8 mouse cellular contexts compared by ENCODE assay signal in genomic region chr11:98753264-98753663, GRCm38 (mm10). TPM values are rescaled to one million over a fixed set of nuclear protein-coding genes. Genes with fewer than 3 reads are reported as not detected.
DNase-seq lines count a peak whose midpoint lies in the region; ATAC-seq and TF ChIP-seq lines count a peak whose summit lies in the region.

No protein-coding gene starts in this region.

- TF ChIP-seq CTCF in stomach, postnatal 0 days (IDR thresholded peaks at IDR 0.05; ENCODE audit: low read depth) = no peak

- DNase-seq in embryonic facial prominence, embryonic 10.5 days (ENCODE audit: low spot score) = no peak
- no peak for DNase-seq in hindbrain, embryonic 11.5 days (ENCODE audit: low spot score)
- no peak for DNase-seq in stomach, postnatal 0 days (ENCODE audit: low spot score)
- DNase-seq in adrenal gland, postnatal 25 days = no peak

- WGBS in embryonic facial prominence, embryonic 13.5 days = 95% methylated on average over 5 of the region's 5 CpGs
- WGBS in embryonic facial prominence, embryonic 10.5 days = 94% methylated on average over 5 of the region's 5 CpGs
- 94% methylated on average over 5 of the region's 5 CpGs for WGBS in hindbrain, embryonic 11.5 days
- WGBS in hindbrain, embryonic 12.5 days = 90% methylated on average over 5 of the region's 5 CpGs
- 84% methylated on average over 5 of the region's 5 CpGs for WGBS in midbrain, embryonic 12.5 days
- 93% methylated on average over 5 of the region's 5 CpGs for WGBS in midbrain, embryonic 15.5 days
- WGBS in stomach, postnatal 0 days = 86% methylated on average over 5 of the region's 5 CpGs

- no peaks in the 10 kb centered on the region for H3K9me3 ChIP-seq in embryonic facial prominence, embryonic 13.5 days
- H3K9me3 ChIP-seq in embryonic facial prominence, embryonic 10.5 days = no peaks in the 10 kb centered on the region
- no peaks in the 10 kb centered on the region for H3K9me3 ChIP-seq in hindbrain, embryonic 11.5 days (ENCODE audit: control insufficient read depth, low read length)
- H3K9me3 ChIP-seq in hindbrain, embryonic 12.5 days (replicated peaks) = no peaks in the 10 kb centered on the region
- no peaks in the 10 kb centered on the region for H3K9me3 ChIP-seq in midbrain, embryonic 12.5 days
- H3K9me3 ChIP-seq in midbrain, embryonic 15.5 days = no peaks in the 10 kb centered on the region
- H3K9me3 ChIP-seq in stomach, postnatal 0 days (ENCODE audit: control insufficient read depth, low read length) = no peaks in the 10 kb centered on the region

- H3K9ac ChIP-seq in embryonic facial prominence, embryonic 13.5 days = 0 out of 2 replicates have a peak overlapping the region, but pooled peaks have one; percentile 3
- no peak overlapping the region for H3K9ac ChIP-seq in hindbrain, embryonic 11.5 days (ENCODE audit: low read depth, low read length)
- H3K9ac ChIP-seq in hindbrain, embryonic 12.5 days = no peak overlapping the region
- 0 out of 2 replicates have a peak overlapping the region, but pooled peaks have one; percentile 28 for H3K9ac ChIP-seq in midbrain, embryonic 12.5 days (replicated peaks)
- no peak overlapping the region for H3K9ac ChIP-seq in midbrain, embryonic 15.5 days
- no peak overlapping the region for H3K9ac ChIP-seq in stomach, postnatal 0 days (ENCODE audit: low read length)

- peaks cover 39% of the 10 kb centered on the region for H3K36me3 ChIP-seq in embryonic facial prominence, embryonic 13.5 days
- peaks cover 18% of the 10 kb centered on the region for H3K36me3 ChIP-seq in embryonic facial prominence, embryonic 10.5 days (replicated peaks)
- H3K36me3 ChIP-seq in hindbrain, embryonic 11.5 days (ENCODE audit: control insufficient read depth, insufficient read depth, low read length) = 0 out of 2 replicates have a peak, but pooled peaks cover 3% of the 10 kb centered on the region
- H3K36me3 ChIP-seq in hindbrain, embryonic 12.5 days = peaks cover 30% of the 10 kb centered on the region
- H3K36me3 ChIP-seq in midbrain, embryonic 12.5 days = peaks cover 21% of the 10 kb centered on the region; the same call in 1 of the 2 replicates
- peaks cover 20% of the 10 kb centered on the region for H3K36me3 ChIP-seq in midbrain, embryonic 15.5 days (replicated peaks)
- peaks cover 9% of the 10 kb centered on the region; the same call in 1 of the 2 replicates for H3K36me3 ChIP-seq in stomach, postnatal 0 days (ENCODE audit: control insufficient read depth, insufficient read depth, low read length)

- no peak for ATAC-seq in embryonic facial prominence, embryonic 13.5 days (ENCODE audit: insufficient number of reproducible peaks, insufficient read depth, low FRiP score, low TSS enrichment, low read depth)
- ATAC-seq in hindbrain, embryonic 11.5 days (ENCODE audit: low FRiP score) = no peak
- ATAC-seq in hindbrain, embryonic 12.5 days (ENCODE audit: low FRiP score) = no peak
- no peak for ATAC-seq in midbrain, embryonic 12.5 days (ENCODE audit: low FRiP score, low read depth)
- ATAC-seq in midbrain, embryonic 15.5 days (replicated peaks) = no peak
- ATAC-seq in stomach, postnatal 0 days (ENCODE audit: low FRiP score, low TSS enrichment) = no peak

- peaks cover 65% of the 10 kb centered on the region for H3K4me1 ChIP-seq in embryonic facial prominence, embryonic 13.5 days
- peaks cover 67% of the 10 kb centered on the region for H3K4me1 ChIP-seq in embryonic facial prominence, embryonic 10.5 days
- H3K4me1 ChIP-seq in hindbrain, embryonic 11.5 days (replicated peaks; ENCODE audit: control insufficient read depth, insufficient read depth, low read length) = peaks cover 38% of the 10 kb centered on the region
- peaks cover 66% of the 10 kb centered on the region for H3K4me1 ChIP-seq in hindbrain, embryonic 12.5 days
- H3K4me1 ChIP-seq in midbrain, embryonic 12.5 days = peaks cover 61% of the 10 kb centered on the region
- H3K4me1 ChIP-seq in midbrain, embryonic 15.5 days = peaks cover 74% of the 10 kb centered on the region
- H3K4me1 ChIP-seq in stomach, postnatal 0 days (replicated peaks; ENCODE audit: control insufficient read depth, insufficient read depth) = peaks cover 39% of the 10 kb centered on the region

- H3K27ac ChIP-seq in embryonic facial prominence, embryonic 13.5 days = no peak overlapping the region
- H3K27ac ChIP-seq in embryonic facial prominence, embryonic 10.5 days (replicated peaks) = no peak overlapping the region
- 0 out of 2 replicates have a peak overlapping the region, but pooled peaks have one; percentile 24 for H3K27ac ChIP-seq in hindbrain, embryonic 11.5 days (ENCODE audit: low read depth, low read length)
- no peak overlapping the region for H3K27ac ChIP-seq in hindbrain, embryonic 12.5 days
- H3K27ac ChIP-seq in midbrain, embryonic 12.5 days (replicated peaks) = no peak overlapping the region
- H3K27ac ChIP-seq in midbrain, embryonic 15.5 days = no peak overlapping the region
- H3K27ac ChIP-seq in stomach, postnatal 0 days (replicated peaks) = peak overlapping the region; percentile 90

- H3K4me2 ChIP-seq in embryonic facial prominence, embryonic 13.5 days = no peak overlapping the region
- no peak overlapping the region for H3K4me2 ChIP-seq in hindbrain, embryonic 11.5 days (replicated peaks; ENCODE audit: low read depth, low read length)
- no peak overlapping the region for H3K4me2 ChIP-seq in hindbrain, embryonic 12.5 days (replicated peaks)
- H3K4me2 ChIP-seq in midbrain, embryonic 12.5 days (replicated peaks) = no peak overlapping the region
- H3K4me2 ChIP-seq in midbrain, embryonic 15.5 days = no peak overlapping the region
- no peak overlapping the region for H3K4me2 ChIP-seq in stomach, postnatal 0 days (replicated peaks; ENCODE audit: low read depth)

- no peak overlapping the region for H3K4me3 ChIP-seq in embryonic facial prominence, embryonic 13.5 days
- no peak overlapping the region for H3K4me3 ChIP-seq in embryonic facial prominence, embryonic 10.5 days
- H3K4me3 ChIP-seq in hindbrain, embryonic 11.5 days (ENCODE audit: low read depth, low read length) = no peak overlapping the region
- no peak overlapping the region for H3K4me3 ChIP-seq in hindbrain, embryonic 12.5 days
- no peak overlapping the region for H3K4me3 ChIP-seq in midbrain, embryonic 12.5 days
- no peak overlapping the region for H3K4me3 ChIP-seq in midbrain, embryonic 15.5 days
- H3K4me3 ChIP-seq in stomach, postnatal 0 days (ENCODE audit: low read depth, low read length) = no peak overlapping the region

- H3K27me3 ChIP-seq in embryonic facial prominence, embryonic 13.5 days = no peaks in the 10 kb centered on the region
- H3K27me3 ChIP-seq in embryonic facial prominence, embryonic 10.5 days (replicated peaks; ENCODE audit: low read depth, poor library complexity, severe bottlenecking) = peaks cover 5% of the 10 kb centered on the region; the same call in 1 of the 2 replicates
- no peaks in the 10 kb centered on the region for H3K27me3 ChIP-seq in hindbrain, embryonic 11.5 days (ENCODE audit: control insufficient read depth, insufficient read depth, low read length)
- H3K27me3 ChIP-seq in hindbrain, embryonic 12.5 days = no peaks in the 10 kb centered on the region
- H3K27me3 ChIP-seq in midbrain, embryonic 12.5 days = no peaks in the 10 kb centered on the region
- no peaks in the 10 kb centered on the region for H3K27me3 ChIP-seq in midbrain, embryonic 15.5 days (replicated peaks)
- H3K27me3 ChIP-seq in stomach, postnatal 0 days (ENCODE audit: control insufficient read depth, insufficient read depth, low read length) = no peaks in the 10 kb centered on the region

- TF ChIP-seq EP300 in stomach, postnatal 0 days (optimal IDR thresholded peaks at IDR 0.05) = no peak

RNA-seq across cellular contexts. Expression of gene Thra, which starts 12.8 kb away (rescaled TPM):
- 46.5 and 47.3 TPM in 2 replicates for polyA plus RNA-seq in embryonic facial prominence, embryonic 13.5 days (2015; fragmentation: Nextera tagmentation; extraction: Ambion mirVana)
- polyA plus RNA-seq in embryonic facial prominence, embryonic 10.5 days (2016; fragmentation: Nextera tagmentation; extraction: Ambion mirVana) = 8.8 and 9.1 TPM in 2 replicates
- polyA plus RNA-seq in hindbrain, embryonic 11.5 days (2014; fragmentation: Nextera tagmentation; extraction: Ambion mirVana) = 34.7 and 41.4 TPM in 2 replicates
- 67.2 and 68.4 TPM in 2 replicates for polyA plus RNA-seq in hindbrain, embryonic 12.5 days (2016; fragmentation: Nextera tagmentation; extraction: Ambion mirVana)
- 45.3 and 47.6 TPM in 2 replicates for polyA plus RNA-seq in midbrain, embryonic 12.5 days (2016; fragmentation: Nextera tagmentation; extraction: Ambion mirVana)
- polyA plus RNA-seq in midbrain, embryonic 15.5 days (2015; fragmentation: Nextera tagmentation; extraction: Ambion mirVana) = 151 and 158 TPM in 2 replicates
- polyA plus RNA-seq in stomach, postnatal 0 days (2015; fragmentation: Nextera tagmentation; extraction: Ambion mirVana) = 24.0 and 24.5 TPM in 2 replicates
- total RNA-seq in adrenal gland, postnatal 25 days (2021) = 82.5 and 89.4 TPM in 2 replicates

RNA-seq across cellular contexts. Expression of gene Nr1d1, which starts 21.9 kb away (rescaled TPM):
- polyA plus RNA-seq in embryonic facial prominence, embryonic 13.5 days (2015; fragmentation: Nextera tagmentation; extraction: Ambion mirVana) = 1.4 and 1.5 TPM in 2 replicates
- 1.1 and 1.8 TPM in 2 replicates for polyA plus RNA-seq in embryonic facial prominence, embryonic 10.5 days (2016; fragmentation: Nextera tagmentation; extraction: Ambion mirVana)
- 0.92 and 1.4 TPM in 2 replicates for polyA plus RNA-seq in hindbrain, embryonic 11.5 days (2014; fragmentation: Nextera tagmentation; extraction: Ambion mirVana)
- 1.2 and 1.3 TPM in 2 replicates for polyA plus RNA-seq in hindbrain, embryonic 12.5 days (2016; fragmentation: Nextera tagmentation; extraction: Ambion mirVana)
- polyA plus RNA-seq in midbrain, embryonic 12.5 days (2016; fragmentation: Nextera tagmentation; extraction: Ambion mirVana) = 1.2 and 1.5 TPM in 2 replicates
- 3.4 and 3.9 TPM in 2 replicates for polyA plus RNA-seq in midbrain, embryonic 15.5 days (2015; fragmentation: Nextera tagmentation; extraction: Ambion mirVana)
- 7.5 and 7.9 TPM in 2 replicates for polyA plus RNA-seq in stomach, postnatal 0 days (2015; fragmentation: Nextera tagmentation; extraction: Ambion mirVana)
- total RNA-seq in adrenal gland, postnatal 25 days (2021) = 234 and 238 TPM in 2 replicates

RNA-seq across cellular contexts. Expression of gene Med24, which starts 24.0 kb away (rescaled TPM):
- polyA plus RNA-seq in embryonic facial prominence, embryonic 13.5 days (2015; fragmentation: Nextera tagmentation; extraction: Ambion mirVana) = 63.8 and 65.0 TPM in 2 replicates
- polyA plus RNA-seq in embryonic facial prominence, embryonic 10.5 days (2016; fragmentation: Nextera tagmentation; extraction: Ambion mirVana) = 73.9 and 78.1 TPM in 2 replicates
- 47.3 and 60.8 TPM in 2 replicates for polyA plus RNA-seq in hindbrain, embryonic 11.5 days (2014; fragmentation: Nextera tagmentation; extraction: Ambion mirVana)
- 85.0 and 86.9 TPM in 2 replicates for polyA plus RNA-seq in hindbrain, embryonic 12.5 days (2016; fragmentation: Nextera tagmentation; extraction: Ambion mirVana)
- polyA plus RNA-seq in midbrain, embryonic 12.5 days (2016; fragmentation: Nextera tagmentation; extraction: Ambion mirVana) = 96.5 and 97.7 TPM in 2 replicates
- 82.9 and 84.8 TPM in 2 replicates for polyA plus RNA-seq in midbrain, embryonic 15.5 days (2015; fragmentation: Nextera tagmentation; extraction: Ambion mirVana)
- polyA plus RNA-seq in stomach, postnatal 0 days (2015; fragmentation: Nextera tagmentation; extraction: Ambion mirVana) = 16.5 and 18.7 TPM in 2 replicates
- 40.9 and 61.5 TPM in 2 replicates for total RNA-seq in adrenal gland, postnatal 25 days (2021)

RNA-seq across cellular contexts. Expression of gene Msl1, which starts 42.1 kb away (rescaled TPM):
- 31.5 and 33.0 TPM in 2 replicates for polyA plus RNA-seq in embryonic facial prominence, embryonic 13.5 days (2015; fragmentation: Nextera tagmentation; extraction: Ambion mirVana)
- 23.4 and 23.5 TPM in 2 replicates for polyA plus RNA-seq in embryonic facial prominence, embryonic 10.5 days (2016; fragmentation: Nextera tagmentation; extraction: Ambion mirVana)
- 25.0 and 28.0 TPM in 2 replicates for polyA plus RNA-seq in hindbrain, embryonic 11.5 days (2014; fragmentation: Nextera tagmentation; extraction: Ambion mirVana)
- 38.8 and 40.4 TPM in 2 replicates for polyA plus RNA-seq in hindbrain, embryonic 12.5 days (2016; fragmentation: Nextera tagmentation; extraction: Ambion mirVana)
- polyA plus RNA-seq in midbrain, embryonic 12.5 days (2016; fragmentation: Nextera tagmentation; extraction: Ambion mirVana) = 38.6 and 42.4 TPM in 2 replicates
- polyA plus RNA-seq in midbrain, embryonic 15.5 days (2015; fragmentation: Nextera tagmentation; extraction: Ambion mirVana) = 33.2 and 33.6 TPM in 2 replicates
- 11.3 and 13.8 TPM in 2 replicates for polyA plus RNA-seq in stomach, postnatal 0 days (2015; fragmentation: Nextera tagmentation; extraction: Ambion mirVana)
- 109 and 113 TPM in 2 replicates for total RNA-seq in adrenal gland, postnatal 25 days (2021)

RNA-seq across cellular contexts. Expression of gene Casc3, which starts 51.4 kb away (rescaled TPM):
- 39.0 and 40.3 TPM in 2 replicates for polyA plus RNA-seq in embryonic facial prominence, embryonic 13.5 days (2015; fragmentation: Nextera tagmentation; extraction: Ambion mirVana)
- 47.5 and 48.3 TPM in 2 replicates for polyA plus RNA-seq in embryonic facial prominence, embryonic 10.5 days (2016; fragmentation: Nextera tagmentation; extraction: Ambion mirVana)
- 44.6 and 49.6 TPM in 2 replicates for polyA plus RNA-seq in hindbrain, embryonic 11.5 days (2014; fragmentation: Nextera tagmentation; extraction: Ambion mirVana)
- 62.5 and 66.5 TPM in 2 replicates for polyA plus RNA-seq in hindbrain, embryonic 12.5 days (2016; fragmentation: Nextera tagmentation; extraction: Ambion mirVana)
- polyA plus RNA-seq in midbrain, embryonic 12.5 days (2016; fragmentation: Nextera tagmentation; extraction: Ambion mirVana) = 65.5 and 74.2 TPM in 2 replicates
- 56.3 and 57.7 TPM in 2 replicates for polyA plus RNA-seq in midbrain, embryonic 15.5 days (2015; fragmentation: Nextera tagmentation; extraction: Ambion mirVana)
- polyA plus RNA-seq in stomach, postnatal 0 days (2015; fragmentation: Nextera tagmentation; extraction: Ambion mirVana) = 12.4 and 14.8 TPM in 2 replicates
- total RNA-seq in adrenal gland, postnatal 25 days (2021) = 37.2 and 41.5 TPM in 2 replicates

Comparison
In these comparisons a context has a peak if more than half of its experiments do, and no peak if none do; other contexts are left out.
1. H3K27ac ChIP-seq: peak in hindbrain, embryonic 11.5 days (single experiment) and stomach, postnatal 0 days (single experiment); none in embryonic facial prominence, embryonic 13.5 days (single experiment), embryonic facial prominence, embryonic 10.5 days (single experiment), hindbrain, embryonic 12.5 days (single experiment), midbrain, embryonic 12.5 days (single experiment) and midbrain, embryonic 15.5 days (single experiment).
2. H3K9ac ChIP-seq: peak in embryonic facial prominence, embryonic 13.5 days (single experiment) and midbrain, embryonic 12.5 days (single experiment); none in hindbrain, embryonic 11.5 days (single experiment), hindbrain, embryonic 12.5 days (single experiment), midbrain, embryonic 15.5 days (single experiment) and stomach, postnatal 0 days (single experiment).